Mouse (Mus musculus) kidney, adult 9 months (tissue): ENCODE measurements around the gene Rdh16f1.
"Not testable (repeated sequence)": the region's sequence is repeated elsewhere in the genome, so short reads cannot be mapped to it uniquely, and the experiment has no call there.

Experiments
- DNase-seq: peaks from one replicate; pipeline ENCODE4 v3.0.0; 2022

Rdh16f1 gene

GRCm38 (mm10) chr10:127750136-127750777, 9.3 kb upstream of the Rdh16f1 start:
- DNase-seq, result no peak

- DNase-seq, result peak; percentile 54
These were observed 8.0 kb upstream of the Rdh16f1 start, which contains the start of gene Gpr182 for GRCm38 (mm10) chr10:127751548-127751947. Gpr182 (minus strand) TSS chr10:127751732.

GRCm38 (mm10) chr10:127754566-127755166, 4.9 kb upstream of the Rdh16f1 start:
- no peak for DNase-seq

GRCm38 (mm10) chr10:127755246-127755645, 4.3 kb upstream of the Rdh16f1 start:
- no peak for DNase-seq

GRCm38 (mm10) chr10:127755770-127756468, 3.7 kb upstream of the Rdh16f1 start:
- no peak for DNase-seq

GRCm38 (mm10) chr10:127762926-127763325, 3.3 kb downstream of the Rdh16f1 start:
- not testable (repeated sequence) for DNase-seq

- DNase-seq, result peak; percentile 83
These were observed 4.5 kb downstream of the Rdh16f1 start for GRCm38 (mm10) chr10:127763914-127764680.

- DNase-seq, result no peak
These were observed 7.0 kb downstream of the Rdh16f1 start for GRCm38 (mm10) chr10:127766564-127766963.

GRCm38 (mm10) chr10:127776011-127776410, 16.4 kb downstream of the Rdh16f1 start, which contains the start of gene Rdh9:
Rdh9 (plus strand) TSS chr10:127776386.
- no peak for DNase-seq

- not testable (repeated sequence) for DNase-seq
These were observed 22.7 kb downstream of the Rdh16f1 start for GRCm38 (mm10) chr10:127782321-127782720.

GRCm38 (mm10) chr10:127785411-127785810, 25.8 kb downstream of the Rdh16f1 start:
- DNase-seq, result peak; percentile 57

- DNase-seq, result peak; percentile 91
These were observed 39.7 kb downstream of the Rdh16f1 start for GRCm38 (mm10) chr10:127799295-127799694.

- peak; percentile 88 for DNase-seq
These were observed 41.3 kb downstream of the Rdh16f1 start, which contains the start of gene Rdh16 for GRCm38 (mm10) chr10:127800891-127801290. Rdh16 (plus strand) TSS chr10:127801152.

GRCm38 (mm10) chr10:127801612-127802011, 42.0 kb downstream of the Rdh16f1 start:
- peak; percentile 54 for DNase-seq

- no peak for DNase-seq
These were observed 42.6 kb downstream of the Rdh16f1 start for GRCm38 (mm10) chr10:127802236-127802635.

- peak; percentile 78 for DNase-seq
These were observed 44.8 kb downstream of the Rdh16f1 start for GRCm38 (mm10) chr10:127804416-127804815.

- DNase-seq, result peak; percentile 75
These were observed 56.3 kb downstream of the Rdh16f1 start for GRCm38 (mm10) chr10:127815888-127816287.

- DNase-seq, result peak; percentile 68
These were observed 57.8 kb downstream of the Rdh16f1 start for GRCm38 (mm10) chr10:127817268-127817910.

GRCm38 (mm10) chr10:127821806-127822205, 62.2 kb downstream of the Rdh16f1 start:
- DNase-seq, result not testable (repeated sequence)

- DNase-seq, result peak; percentile 61
These were observed 65.8 kb downstream of the Rdh16f1 start for GRCm38 (mm10) chr10:127825386-127825785.

GRCm38 (mm10) chr10:127829121-127829520, 69.5 kb downstream of the Rdh16f1 start:
- no peak for DNase-seq

GRCm38 (mm10) chr10:127834186-127834585, 74.6 kb downstream of the Rdh16f1 start:
- DNase-seq, result peak; percentile 85
